Mouse (Mus musculus): ENCODE measurements around the gene Sys1.

DNA sequence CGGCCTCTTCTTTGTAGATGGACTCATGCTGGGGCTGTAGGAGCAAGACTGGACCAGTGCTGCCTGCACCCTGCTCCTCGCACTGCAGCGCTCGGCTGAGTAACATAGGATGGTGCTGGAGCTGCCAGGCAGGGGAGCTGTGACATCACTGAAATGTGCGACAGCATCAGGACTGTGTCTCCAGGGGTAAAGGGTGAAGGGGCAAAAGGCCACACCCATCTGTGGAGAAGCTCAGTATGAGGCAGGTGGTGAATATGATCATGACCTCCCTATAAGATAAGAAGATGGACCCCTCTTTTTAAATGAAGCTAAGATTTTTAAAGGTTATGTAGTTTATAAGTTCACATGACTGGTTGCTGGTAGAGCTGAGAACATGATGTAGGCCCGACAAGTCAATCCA is 16.9 kb downstream of the Sys1 start, which contains the start of gene Trp53tg5:
- TF ChIP-seq CTCF (IDR thresholded peaks at IDR 0.05 in 2 of 3, conservative IDR thresholded peaks at IDR 0.05 in 1 of 3; ENCODE audit: control insufficient read depth in 1 of 3, insufficient read depth in 1 of 3, low read depth in 2 of 3, low read length in 3 of 3, poor library complexity in 1 of 3, severe bottlenecking in 1 of 3), result no peak
- TF ChIP-seq POLR2A (IDR thresholded peaks at IDR 0.05; ENCODE audit: control insufficient read depth in 1 of 2, insufficient read depth in 1 of 2, low read depth in 1 of 2, low read length in 2 of 2, poor library complexity in 1 of 2), result no peak
- TF ChIP-seq TCF12 (IDR thresholded peaks at IDR 0.05; ENCODE audit: low read depth, low read length), result no peak
- no peak for TF ChIP-seq POLR2AphosphoS2 (IDR thresholded peaks at IDR 0.05; ENCODE audit: low read length)
- TF ChIP-seq ZC3H11A (IDR thresholded peaks at IDR 0.05; ENCODE audit: low read depth, low read length), result no peak
- no peak for TF ChIP-seq EP300 (IDR thresholded peaks at IDR 0.05; ENCODE audit: low read depth in 1 of 2, low read length in 2 of 2)
- no peak for TF ChIP-seq MAX (IDR thresholded peaks at IDR 0.05; ENCODE audit: low read length)
- no peak for TF ChIP-seq UBTF (IDR thresholded peaks at IDR 0.05; ENCODE audit: borderline replicate concordance, insufficient read depth, low read depth, low read length)
- no peak for TF ChIP-seq USF2 (IDR thresholded peaks at IDR 0.05; ENCODE audit: borderline replicate concordance in 1 of 2, insufficient read depth in 1 of 2, low read depth in 1 of 2, low read length in 2 of 2)
- no peak for TF ChIP-seq MEF2A (IDR thresholded peaks at IDR 0.05; ENCODE audit: extremely low read depth, insufficient replicate concordance, low read depth, low read length, poor library complexity, severe bottlenecking)
- TF ChIP-seq NELFE (IDR thresholded peaks at IDR 0.05; ENCODE audit: low read depth, low read length), result no peak
- no peak for TF ChIP-seq NRF1 (IDR thresholded peaks at IDR 0.05; ENCODE audit: insufficient read depth, low read depth, low read length, poor library complexity, severe bottlenecking)
